Mouse (Mus musculus) ES-E14 (cell line): ENCODE results near the gene Tmprss11a.

Experiments
- HCFC1 ChIP-seq: IDR thresholded peaks from 2 replicates; pipeline ENCODE4 v1.6.1; 2012; ENCODE audit warnings: low read length, inconsistent platforms, borderline replicate concordance; ENCODE audit not compliant: insufficient read depth
- ZC3H11A ChIP-seq: IDR thresholded peaks from 2 replicates; pipeline ENCODE4 v1.6.1; 2012; ENCODE audit warnings: low read depth, mild to moderate bottlenecking, inconsistent platforms, low read length, borderline replicate concordance

DNA sequence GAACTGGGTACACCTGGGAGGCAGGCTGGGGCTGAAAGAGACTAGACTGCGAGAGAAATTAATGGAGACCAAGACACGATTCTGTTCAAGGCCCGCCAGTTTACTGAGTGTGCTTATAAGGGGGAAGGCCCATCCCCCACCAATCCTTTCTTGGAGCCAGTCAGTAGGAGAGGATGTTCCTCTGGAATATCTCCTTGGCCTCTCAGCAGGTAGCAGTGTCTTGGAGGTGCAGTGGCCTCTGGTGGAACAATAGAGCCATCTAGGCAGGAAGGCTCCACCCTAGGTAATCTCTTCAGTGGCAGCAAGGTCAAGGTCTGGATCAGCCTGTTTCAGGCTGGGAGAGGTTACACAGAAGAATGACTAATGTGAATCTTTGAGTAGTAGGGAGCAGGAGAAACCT, 61.6 kb downstream of the Tmprss11a start:
- 0 out of 2 replicates have a peak, but pooled peaks have one; percentile 25 for TF ChIP-seq HCFC1
- no peak for TF ChIP-seq ZC3H11A
